Mouse (Mus musculus): ENCODE measurements around the gene Tspan18. TPM values are rescaled to one million over a fixed set of nuclear protein-coding genes. Genes with fewer than 3 reads are reported as not detected.
A peak's percentile ranks its signal among the peaks of the same experiment; 100 is the strongest.

Gene Tspan18
- total and polyA plus RNA-seq, 3 experiments, result 48.1 to 156 (median 57.7) TPM

GRCm38 (mm10) chr2:93187323-93187996 lies 146.8 kb downstream of the Tspan18 start, which contains the start of gene Trp53i11:
Gene Trp53i11 (plus strand): TSS chr2:93187548.
- peak; percentile 97 for DNase-seq

DNA sequence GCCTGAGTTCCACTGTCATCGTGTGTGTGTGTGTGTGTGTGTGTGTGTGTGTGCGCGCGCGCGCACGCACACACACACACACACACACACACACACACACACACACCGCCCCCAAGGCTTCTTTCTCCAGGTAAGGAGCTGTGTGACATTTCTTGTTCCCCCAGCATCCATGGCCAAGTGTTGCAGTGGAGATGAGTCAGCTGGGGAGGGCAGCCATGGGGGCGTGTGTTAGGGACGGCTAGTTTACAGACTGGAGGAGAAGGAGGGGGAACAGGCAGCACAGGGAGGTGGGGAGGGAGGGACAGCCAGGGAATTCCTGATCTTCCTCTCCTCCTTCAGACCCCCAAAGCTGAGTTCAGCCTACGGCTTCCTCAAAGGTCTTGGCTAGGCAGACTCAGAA lies 151.4 kb downstream of the Tspan18 start:
- peak; percentile 58 for DNase-seq

DNA sequence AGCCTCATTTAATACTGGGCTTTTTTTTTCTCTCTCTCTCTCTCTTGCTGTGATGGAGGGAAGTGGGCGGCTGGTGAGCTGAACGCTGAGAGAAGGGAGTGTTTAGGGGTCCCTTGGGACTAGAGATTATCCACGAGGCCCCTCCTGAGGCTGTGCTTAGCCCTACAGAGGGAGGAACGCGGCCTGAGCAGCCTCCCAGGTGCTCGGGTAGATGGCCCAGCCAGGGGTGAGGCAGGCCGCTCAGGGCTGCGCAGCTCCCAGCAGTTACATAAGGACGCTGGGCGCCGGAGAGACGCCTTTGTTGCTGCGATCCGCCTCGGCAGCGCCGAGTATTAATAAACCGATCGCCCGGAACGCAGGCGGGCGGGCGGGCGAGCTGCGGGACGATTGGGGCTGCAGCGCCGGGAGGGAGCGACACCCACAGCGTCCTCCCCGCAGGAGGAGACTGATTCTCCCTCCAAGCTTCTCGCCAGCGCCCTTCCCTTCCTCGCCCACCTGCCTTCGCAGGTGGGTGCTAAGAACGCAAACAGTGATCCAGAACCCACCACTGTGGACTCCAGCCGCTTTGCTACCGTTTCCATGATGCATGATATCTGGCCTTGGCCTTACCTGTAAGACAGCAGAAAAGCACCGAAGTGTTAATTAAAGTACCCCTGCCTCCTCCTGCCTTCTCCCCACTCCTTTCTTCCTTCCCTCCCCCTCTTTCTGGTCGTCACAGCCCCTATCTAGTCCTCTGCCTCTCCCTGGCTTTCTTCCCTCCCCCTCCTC lies 154.0 kb downstream of the Tspan18 start:
- no peak for DNase-seq

GRCm38 (mm10) chr2:93179603-93180002 lies 154.7 kb downstream of the Tspan18 start:
- no peak for DNase-seq

GRCm38 (mm10) chr2:93178313-93178677 lies 156.0 kb downstream of the Tspan18 start:
- no peak for DNase-seq

DNA sequence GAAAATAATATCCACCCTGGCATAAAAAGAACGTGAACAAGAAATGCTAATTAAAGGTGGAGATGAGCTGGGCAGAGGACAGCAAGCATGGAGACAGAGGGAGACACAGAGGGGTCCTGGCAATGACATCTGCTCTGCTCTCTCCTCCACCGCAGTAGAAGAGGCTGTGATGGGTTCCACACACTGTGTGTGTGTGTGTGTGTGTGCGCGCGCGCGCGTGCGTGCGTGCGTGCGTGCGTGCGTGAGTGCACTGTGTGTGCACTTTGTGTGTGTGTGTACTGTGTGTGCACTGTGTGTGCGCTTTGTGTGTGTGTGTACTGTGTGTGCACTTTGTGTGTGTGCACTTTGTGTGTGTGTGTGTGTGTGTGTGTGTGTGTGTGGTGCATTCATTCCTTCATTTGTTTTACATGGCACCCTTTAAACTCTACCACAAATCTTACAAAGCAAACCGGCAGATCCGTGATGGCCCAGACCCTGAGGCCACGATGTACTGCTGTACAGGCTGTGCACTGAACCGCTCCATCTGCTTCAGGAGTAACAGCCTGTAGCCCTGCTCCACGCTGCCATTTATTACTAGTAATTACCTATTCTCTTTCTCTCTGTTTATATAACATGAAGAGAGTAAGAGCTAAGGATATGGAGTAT lies 156.5 kb downstream of the Tspan18 start:
- no peak for DNase-seq

- DNase-seq, result no peak
These were observed 157.2 kb downstream of the Tspan18 start for GRCm38 (mm10) chr2:93176871-93177667.

GRCm38 (mm10) chr2:93176193-93176798 lies 158.0 kb downstream of the Tspan18 start:
- no peak for DNase-seq

GRCm38 (mm10) chr2:93175721-93176120 lies 158.6 kb downstream of the Tspan18 start:
- no peak for DNase-seq

GRCm38 (mm10) chr2:93175278-93175677 lies 159.0 kb downstream of the Tspan18 start:
- DNase-seq, result no peak

GRCm38 (mm10) chr2:93174159-93174558 lies 160.1 kb downstream of the Tspan18 start:
- DNase-seq, result no peak

GRCm38 (mm10) chr2:93172460-93172859 lies 161.8 kb downstream of the Tspan18 start:
- DNase-seq, result no peak

- no peak for DNase-seq
These were observed 162.4 kb downstream of the Tspan18 start for GRCm38 (mm10) chr2:93171929-93172328.

DNA sequence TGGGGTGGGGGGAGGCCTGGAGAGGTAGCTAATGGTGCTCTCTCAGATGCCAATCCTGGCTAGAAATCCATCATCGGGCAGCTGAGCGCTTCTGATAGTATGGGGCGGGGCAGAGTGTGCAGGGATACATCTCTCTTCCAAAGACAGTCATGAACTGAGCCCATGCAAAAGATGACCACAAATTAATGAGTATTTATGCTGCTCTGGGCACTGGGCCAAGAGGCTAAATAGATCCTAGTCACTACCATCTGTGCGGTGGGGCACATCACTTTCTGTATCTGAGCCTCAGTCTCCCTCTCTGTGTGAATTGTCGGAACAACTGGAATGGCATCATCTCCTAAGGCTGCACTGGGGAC lies 163.5 kb downstream of the Tspan18 start:
- DNase-seq, result no peak

GRCm38 (mm10) chr2:93170156-93170844 lies 164.0 kb downstream of the Tspan18 start:
- no peak for DNase-seq

- DNase-seq, result no peak
These were observed 167.4 kb downstream of the Tspan18 start for GRCm38 (mm10) chr2:93166734-93167406.

- DNase-seq, result no peak
These were observed 168.0 kb downstream of the Tspan18 start for GRCm38 (mm10) chr2:93166295-93166694.

GRCm38 (mm10) chr2:93163750-93164335 lies 170.5 kb downstream of the Tspan18 start:
- no peak for DNase-seq

DNA sequence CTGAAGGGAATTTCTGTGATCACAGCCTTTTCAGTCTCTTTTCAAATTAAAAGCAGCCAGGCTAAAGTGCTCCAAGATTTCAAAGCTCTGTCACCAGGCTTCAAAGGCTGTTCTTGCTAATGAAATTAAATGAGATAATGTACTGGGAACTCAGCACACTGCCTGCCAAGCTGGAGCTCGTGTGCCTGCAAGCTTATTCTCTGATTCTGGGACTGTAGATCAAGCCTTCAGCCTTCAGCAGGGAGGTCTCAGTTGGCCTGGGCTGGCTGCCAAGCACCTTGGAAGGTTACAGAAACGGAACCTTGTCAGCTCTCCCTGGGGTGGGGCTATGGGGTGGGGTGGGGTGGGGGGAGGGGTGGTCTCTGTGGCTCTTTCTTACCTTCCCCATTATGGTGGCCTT lies 171.0 kb downstream of the Tspan18 start:
- DNase-seq, result peak; percentile 69

DNA sequence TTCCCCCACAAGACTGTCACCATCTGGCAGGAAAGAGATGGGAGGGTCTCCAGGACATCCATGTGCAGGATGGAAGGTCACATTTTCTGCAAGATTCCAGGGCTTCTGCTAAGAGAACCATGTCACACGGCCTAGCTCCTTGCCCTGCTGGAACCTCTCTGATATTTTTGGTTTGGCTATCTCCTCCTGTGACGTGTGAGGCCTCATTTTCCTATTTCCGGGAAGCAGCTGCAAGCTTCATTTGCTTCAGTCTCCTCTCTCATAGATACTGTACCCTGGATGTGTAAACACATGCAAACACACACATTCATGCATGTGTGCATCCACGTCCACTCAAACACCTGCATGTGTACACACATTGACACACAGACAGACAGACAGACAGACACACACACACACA lies 171.5 kb downstream of the Tspan18 start:
- no peak for DNase-seq
